Mouse (Mus musculus) embryonic facial prominence, embryonic 15.5 days (tissue): ENCODE measurements around the gene Cpne6. TPM values are rescaled to one million over a fixed set of nuclear protein-coding genes. Genes with fewer than 3 reads are reported as not detected.

ENCODE experiments used
- polyA plus RNA-seq: library from polyadenylated mRNA; unstranded; fragments of >200 nt; fragmentation: Nextera tagmentation; extraction: Ambion mirVana; gene quantifications from 2 replicates; pipeline ENCODE4 v1.2.1, GENCODE M21; 2015

Cpne6 gene
- polyA plus RNA-seq, 1 experiment from 2014 or later: 1.6 TPM

Other genes with a start within 250 kb of the Cpne6 start
- 81.2 and 83.4 TPM in 2 replicates for gene Dhrs4, start 31.7 kb upstream of the Cpne6 start, polyA plus RNA-seq
- gene Carmil3, start 19.8 kb upstream of the Cpne6 start, polyA plus RNA-seq: 2.4 and 3.7 TPM in 2 replicates
- not detected in 2 replicates for gene Nrl, start 14.5 kb downstream of the Cpne6 start, polyA plus RNA-seq
- gene Pck2, start 29.8 kb downstream of the Cpne6 start, polyA plus RNA-seq: 38.3 and 48.2 TPM in 2 replicates
- gene Dcaf11, start 49.6 kb downstream of the Cpne6 start, polyA plus RNA-seq: 59.3 and 61.7 TPM in 2 replicates
- gene A730061H03Rik, start 50.0 kb downstream of the Cpne6 start, polyA plus RNA-seq: 1.6 and 3.0 TPM in 2 replicates
- 24.8 and 29.7 TPM in 2 replicates for gene Fitm1, start 65.2 kb downstream of the Cpne6 start, polyA plus RNA-seq
- gene Psme1, start 67.7 kb downstream of the Cpne6 start, polyA plus RNA-seq: 129 and 134 TPM in 2 replicates
- gene Emc9, start 74.9 kb downstream of the Cpne6 start, polyA plus RNA-seq: 9.7 and 11.6 TPM in 2 replicates
- 238 and 259 TPM in 2 replicates for gene Psme2, start 80.7 kb downstream of the Cpne6 start, polyA plus RNA-seq
- gene Rnf31, start 81.3 kb downstream of the Cpne6 start, polyA plus RNA-seq: 17.9 and 18.1 TPM in 2 replicates
- 12.8 and 17.3 TPM in 2 replicates for gene Irf9, start 93.1 kb downstream of the Cpne6 start, polyA plus RNA-seq
- 2.3 and 2.9 TPM in 2 replicates for gene Rec8, start 107.6 kb downstream of the Cpne6 start, polyA plus RNA-seq
- gene Ipo4, start 125.5 kb downstream of the Cpne6 start, polyA plus RNA-seq: 122 and 129 TPM in 2 replicates
- gene Gm49378, start 127.5 kb downstream of the Cpne6 start, polyA plus RNA-seq: 0.75 and 1.4 TPM in 2 replicates
- 114 and 118 TPM in 2 replicates for gene Tm9sf1, start 133.4 kb downstream of the Cpne6 start, polyA plus RNA-seq
- 0.61 and 1.2 TPM in 2 replicates for gene Tssk4, start 139.7 kb downstream of the Cpne6 start, polyA plus RNA-seq
- gene Mdp1, start 150.1 kb downstream of the Cpne6 start, polyA plus RNA-seq: 57.4 and 57.9 TPM in 2 replicates
- gene Gmpr2, start 161.5 kb downstream of the Cpne6 start, polyA plus RNA-seq: 68.1 and 68.6 TPM in 2 replicates
- 548 and 555 TPM in 2 replicates for gene Nedd8, start 161.7 kb downstream of the Cpne6 start, polyA plus RNA-seq
- gene Tinf2, start 171.4 kb downstream of the Cpne6 start, polyA plus RNA-seq: 34.0 and 38.0 TPM in 2 replicates
- gene Tgm1, start 203.5 kb downstream of the Cpne6 start, polyA plus RNA-seq: 27.3 and 28.0 TPM in 2 replicates
- gene Rabggta, start 211.8 kb downstream of the Cpne6 start, polyA plus RNA-seq: 30.3 and 33.8 TPM in 2 replicates
- 87.3 and 90.0 TPM in 2 replicates for gene Dhrs1, start 235.2 kb downstream of the Cpne6 start, polyA plus RNA-seq
- 37.3 and 39.0 TPM in 2 replicates for gene Nop9, start 235.2 kb downstream of the Cpne6 start, polyA plus RNA-seq
- gene Cideb, start 248.0 kb downstream of the Cpne6 start, polyA plus RNA-seq: 0.47 and 0.60 TPM in 2 replicates